Mouse (Mus musculus): ENCODE data around the gene Slc38a4. TPM values are rescaled to one million over a fixed set of nuclear protein-coding genes. Genes with fewer than 3 reads are reported as not detected.

The Slc38a4 gene
- polyA plus RNA-seq, 1 experiment from 2014 or later, result 4.1 TPM

DNA sequence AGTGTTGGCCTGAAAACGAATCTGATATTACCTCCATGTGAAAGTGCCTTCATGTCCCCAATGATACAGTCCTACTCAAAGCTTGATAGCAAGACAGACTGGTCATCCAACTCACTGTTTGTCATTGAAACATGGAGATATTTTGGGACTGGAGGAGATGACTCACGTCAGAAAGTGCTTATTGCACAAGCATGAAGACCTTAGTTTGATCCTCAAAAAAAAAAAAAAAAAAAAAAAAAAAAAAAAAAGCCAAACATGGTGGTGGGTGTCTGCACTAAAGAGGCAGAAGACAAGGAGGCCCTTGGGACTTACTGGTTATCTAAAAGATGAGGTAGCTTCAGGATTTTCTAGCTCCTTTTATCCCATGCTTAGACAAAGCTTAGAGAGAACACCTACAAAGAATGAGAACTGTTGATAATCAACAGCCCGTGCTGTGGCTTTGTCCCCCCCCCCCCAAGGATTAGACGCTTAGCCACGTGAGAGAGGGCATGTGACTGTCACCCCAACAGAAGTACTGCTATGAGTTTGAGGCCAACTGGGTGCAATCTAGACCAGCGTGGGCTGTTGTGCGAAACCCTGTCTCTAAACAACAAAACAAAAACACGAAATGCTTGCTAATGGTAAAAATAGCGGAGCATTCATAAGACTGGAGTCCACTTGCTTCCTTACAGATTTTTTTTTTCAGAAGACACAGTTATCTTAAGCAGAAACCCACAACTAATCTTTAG lies 26.5 kb downstream of the Slc38a4 start:
- Histone ChIP-seq H3K27me3 (ENCODE audit: control insufficient read depth, insufficient read depth, low read depth, low read length) (no peaks in the 10 kb centered on the region), H3K36me3 (ENCODE audit: control insufficient read depth, insufficient read depth, low read length) (no peaks in the 10 kb centered on the region), H3K4me3 (ENCODE audit: low read depth, low read length) (no peak overlapping the region), H3K4me1 (ENCODE audit: control insufficient read depth, insufficient read depth, low read length) (no peaks in the 10 kb centered on the region), H3K4me2 (ENCODE audit: low read length) (no peak overlapping the region), H3K9me3 (replicated peaks; ENCODE audit: control insufficient read depth, low read length, poor library complexity, severe bottlenecking) (no peaks in the 10 kb centered on the region), H3K27ac (ENCODE audit: low read length) (no peak overlapping the region), H3K9ac (ENCODE audit: low read depth, low read length) (no peak overlapping the region)
- WGBS, result 79% methylated on average over 9 of the region's 9 CpGs
- no peak for ATAC-seq

DNA sequence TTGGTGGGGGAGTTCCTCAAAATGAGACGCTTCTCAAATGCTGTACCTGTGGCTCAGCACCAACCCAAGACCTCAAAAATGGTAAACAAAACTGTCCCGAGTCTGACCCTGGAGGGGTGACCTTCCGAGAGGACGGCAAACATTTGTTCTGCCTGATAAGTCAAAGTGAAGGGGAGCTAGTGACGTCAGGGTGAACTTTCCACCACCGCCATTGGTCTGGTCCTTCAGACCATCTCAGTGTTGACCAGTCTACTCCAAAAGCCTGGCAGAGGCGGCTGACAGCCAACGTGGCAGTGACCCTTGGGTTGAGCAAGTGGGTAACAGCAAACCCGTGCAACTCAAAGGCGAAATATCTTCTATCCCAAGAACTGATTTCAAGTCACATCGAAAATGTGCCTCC lies 27.1 kb downstream of the Slc38a4 start:
- no peak overlapping the region for H3K27ac ChIP-seq (ENCODE audit: low read length)
- no peaks in the 10 kb centered on the region for H3K27me3 ChIP-seq (ENCODE audit: control insufficient read depth, insufficient read depth, low read depth, low read length)
- H3K9me3 ChIP-seq (replicated peaks; ENCODE audit: control insufficient read depth, low read length, poor library complexity, severe bottlenecking), result no peaks in the 10 kb centered on the region
- no peak overlapping the region for H3K4me2 ChIP-seq (ENCODE audit: low read length)
- no peak for ATAC-seq
- WGBS, result 85% methylated on average over 11 of the region's 11 CpGs
- no peak overlapping the region for H3K9ac ChIP-seq (ENCODE audit: low read depth, low read length)
- H3K36me3 ChIP-seq (ENCODE audit: control insufficient read depth, insufficient read depth, low read length), result no peaks in the 10 kb centered on the region
- no peaks in the 10 kb centered on the region for H3K4me1 ChIP-seq (ENCODE audit: control insufficient read depth, insufficient read depth, low read length)
- no peak overlapping the region for H3K4me3 ChIP-seq (ENCODE audit: low read depth, low read length)

DNA sequence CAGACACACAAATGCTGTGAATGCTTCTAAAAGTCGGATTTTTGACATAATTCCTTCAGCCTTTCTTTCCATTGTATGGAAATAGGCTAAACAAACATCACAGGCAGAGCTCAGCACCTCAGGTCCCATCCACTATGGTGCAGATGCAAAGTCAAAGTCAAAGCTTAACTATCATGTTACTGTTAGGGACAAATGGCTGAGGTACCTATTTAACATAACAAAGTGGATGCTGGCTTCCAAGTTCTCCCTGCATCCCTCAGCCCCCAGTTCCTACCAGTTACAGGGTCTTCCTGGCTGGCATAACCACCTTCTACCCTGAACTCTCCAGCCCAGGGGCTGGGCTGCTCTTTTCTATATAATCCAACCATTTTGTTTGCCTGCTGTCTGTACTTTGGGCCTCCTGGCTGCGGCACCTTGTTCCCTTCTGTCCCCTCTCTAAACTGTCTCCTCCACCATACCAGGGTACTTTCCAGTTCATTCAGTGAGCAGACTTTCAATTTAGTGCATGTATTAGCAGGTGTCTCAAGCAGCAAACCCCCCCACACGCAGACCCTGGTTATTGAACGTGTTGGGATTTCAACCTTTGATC lies 27.6 kb downstream of the Slc38a4 start:
- H3K4me1 ChIP-seq (ENCODE audit: control insufficient read depth, insufficient read depth, low read length), result no peaks in the 10 kb centered on the region
- no peaks in the 10 kb centered on the region for H3K36me3 ChIP-seq (ENCODE audit: control insufficient read depth, insufficient read depth, low read length)
- H3K27ac ChIP-seq (ENCODE audit: low read length), result no peak overlapping the region
- ATAC-seq, result no peak
- WGBS, result 51% methylated on average over 4 of the region's 4 CpGs
- no peak overlapping the region for H3K9ac ChIP-seq (ENCODE audit: low read depth, low read length)
- H3K27me3 ChIP-seq (ENCODE audit: control insufficient read depth, insufficient read depth, low read depth, low read length), result no peaks in the 10 kb centered on the region
- no peak overlapping the region for H3K4me2 ChIP-seq (ENCODE audit: low read length)
- no peak overlapping the region for H3K4me3 ChIP-seq (ENCODE audit: low read depth, low read length)
- no peaks in the 10 kb centered on the region for H3K9me3 ChIP-seq (replicated peaks; ENCODE audit: control insufficient read depth, low read length, poor library complexity, severe bottlenecking)

DNA sequence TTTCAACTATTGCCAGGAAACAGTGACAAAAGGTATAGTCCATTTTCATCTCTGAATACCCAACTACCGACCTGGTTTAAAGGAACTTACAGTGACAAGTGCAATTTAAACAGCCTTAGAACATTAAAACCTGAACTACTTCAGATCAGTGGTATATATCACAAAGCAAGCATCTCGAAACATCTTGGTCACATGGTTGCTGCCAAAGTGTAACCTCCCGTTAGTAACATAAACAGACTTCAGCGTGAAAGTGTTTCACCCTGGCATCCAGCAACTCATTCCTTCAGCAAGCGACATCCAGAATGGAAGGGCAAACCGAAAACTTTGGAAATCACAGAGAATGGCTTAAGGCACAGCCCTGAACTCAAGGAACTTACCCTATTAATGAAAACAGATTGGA lies 29.1 kb downstream of the Slc38a4 start:
- no peak overlapping the region for H3K9ac ChIP-seq (ENCODE audit: low read depth, low read length)
- H3K27ac ChIP-seq (ENCODE audit: low read length), result no peak overlapping the region
- H3K4me2 ChIP-seq (ENCODE audit: low read length), result no peak overlapping the region
- no peaks in the 10 kb centered on the region for H3K27me3 ChIP-seq (ENCODE audit: control insufficient read depth, insufficient read depth, low read depth, low read length)
- no peak for ATAC-seq
- WGBS, result 89% methylated on average over 6 of the region's 6 CpGs
- H3K4me3 ChIP-seq (ENCODE audit: low read depth, low read length), result no peak overlapping the region
- no peaks in the 10 kb centered on the region for H3K9me3 ChIP-seq (replicated peaks; ENCODE audit: control insufficient read depth, low read length, poor library complexity, severe bottlenecking)
- no peaks in the 10 kb centered on the region for H3K4me1 ChIP-seq (ENCODE audit: control insufficient read depth, insufficient read depth, low read length)
- no peaks in the 10 kb centered on the region for H3K36me3 ChIP-seq (ENCODE audit: control insufficient read depth, insufficient read depth, low read length)

DNA sequence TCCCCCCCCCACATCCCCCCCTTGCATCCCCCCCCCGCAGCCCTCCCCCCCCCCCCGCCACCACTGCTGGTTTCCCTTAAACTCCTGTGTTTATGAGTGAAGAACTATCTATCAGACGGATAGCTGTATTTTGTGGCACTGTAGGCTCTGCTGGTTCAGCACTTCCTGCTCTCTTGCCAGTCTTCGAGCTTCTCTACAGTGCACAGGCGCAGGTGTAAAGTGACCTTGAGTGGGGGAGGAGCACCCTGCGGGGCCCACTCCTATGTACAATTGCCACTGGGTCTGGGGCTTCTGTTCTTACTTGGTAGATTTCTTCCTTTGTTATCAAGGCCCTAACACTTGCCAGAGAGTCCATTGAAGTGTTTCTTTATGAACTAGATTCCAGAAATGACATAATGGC lies 33.0 kb downstream of the Slc38a4 start:
- Histone ChIP-seq H3K9me3 (replicated peaks; ENCODE audit: control insufficient read depth, low read length, poor library complexity, severe bottlenecking) (no peaks in the 10 kb centered on the region), H3K4me2 (ENCODE audit: low read length) (no peak overlapping the region), H3K36me3 (ENCODE audit: control insufficient read depth, insufficient read depth, low read length) (no peaks in the 10 kb centered on the region), H3K27me3 (ENCODE audit: control insufficient read depth, insufficient read depth, low read depth, low read length) (no peaks in the 10 kb centered on the region), H3K4me3 (ENCODE audit: low read depth, low read length) (no peak overlapping the region), H3K27ac (ENCODE audit: low read length) (no peak overlapping the region), H3K4me1 (ENCODE audit: control insufficient read depth, insufficient read depth, low read length) (no peaks in the 10 kb centered on the region), H3K9ac (ENCODE audit: low read depth, low read length) (no peak overlapping the region)
- WGBS, result 94% methylated on average over 4 of the region's 6 CpGs
- no peak for ATAC-seq

DNA sequence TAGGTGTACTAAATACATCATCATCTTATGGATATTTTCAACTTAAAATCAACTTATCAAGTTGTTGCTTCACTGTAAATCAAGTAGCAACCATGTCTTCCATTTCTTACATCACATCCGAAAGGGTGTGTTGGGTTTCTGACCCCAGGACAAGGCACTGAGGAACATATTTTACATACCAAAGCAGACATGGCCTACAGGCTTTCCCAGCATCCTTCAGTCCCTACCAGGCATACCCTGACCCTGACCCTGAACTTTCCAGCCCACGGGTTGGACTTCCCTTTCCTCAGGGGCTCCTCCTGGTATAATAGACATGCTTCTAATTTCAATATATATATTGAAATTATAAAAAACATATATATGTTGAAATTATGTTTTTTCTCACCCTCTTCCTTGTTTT lies 33.5 kb downstream of the Slc38a4 start:
- Histone ChIP-seq H3K27me3 (ENCODE audit: control insufficient read depth, insufficient read depth, low read depth, low read length) (no peaks in the 10 kb centered on the region), H3K4me1 (ENCODE audit: control insufficient read depth, insufficient read depth, low read length) (no peaks in the 10 kb centered on the region), H3K9me3 (replicated peaks; ENCODE audit: control insufficient read depth, low read length, poor library complexity, severe bottlenecking) (no peaks in the 10 kb centered on the region), H3K36me3 (ENCODE audit: control insufficient read depth, insufficient read depth, low read length) (no peaks in the 10 kb centered on the region), H3K27ac (ENCODE audit: low read length) (no peak overlapping the region), H3K4me2 (ENCODE audit: low read length) (no peak overlapping the region), H3K4me3 (ENCODE audit: low read depth, low read length) (no peak overlapping the region), H3K9ac (ENCODE audit: low read depth, low read length) (no peak overlapping the region)
- WGBS, result 97% methylated on average over 2 of the region's 2 CpGs
- ATAC-seq, result no peak

DNA sequence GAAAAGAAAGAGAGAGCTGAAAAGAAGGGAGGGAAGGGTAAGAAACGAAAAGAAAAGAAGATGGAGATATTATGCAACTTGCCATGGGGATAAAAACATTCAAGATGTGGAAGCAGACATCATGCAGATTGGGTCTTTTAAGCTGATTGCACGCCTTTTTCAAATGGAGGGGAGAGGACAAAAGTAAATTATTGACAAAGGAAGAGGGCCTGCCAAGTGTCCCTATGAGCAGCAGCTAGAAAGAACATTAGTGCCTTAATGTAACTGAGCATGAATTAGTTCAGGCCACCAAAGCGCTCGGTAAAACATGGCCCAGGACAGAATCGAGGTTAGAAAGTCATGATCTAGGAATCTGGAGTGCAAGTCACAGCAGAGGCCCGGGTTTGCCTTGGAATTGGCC lies 35.5 kb downstream of the Slc38a4 start:
- WGBS, result 79% methylated on average over 6 of the region's 6 CpGs
- Histone ChIP-seq H3K9me3 (replicated peaks; ENCODE audit: control insufficient read depth, low read length, poor library complexity, severe bottlenecking) (no peaks in the 10 kb centered on the region), H3K9ac (ENCODE audit: low read depth, low read length) (no peak overlapping the region)

DNA sequence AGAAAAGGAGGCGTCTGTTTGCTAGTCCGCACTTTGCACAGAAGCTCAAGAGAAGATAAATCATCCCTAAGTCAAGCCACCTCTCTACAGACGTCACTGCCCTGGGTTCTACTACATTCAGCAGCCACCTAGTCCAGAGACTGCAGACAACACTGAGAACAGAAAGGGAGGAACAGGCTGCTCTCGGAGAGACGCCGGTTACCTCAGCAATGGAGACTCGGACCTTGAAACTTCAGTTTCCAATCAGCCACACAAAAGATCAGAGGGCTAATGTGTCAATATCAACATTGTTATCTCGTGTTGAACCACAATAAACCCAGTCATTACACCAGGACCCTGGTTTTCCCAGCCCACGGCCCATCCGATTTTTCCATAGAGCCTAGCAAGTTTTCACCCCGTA lies 36.4 kb downstream of the Slc38a4 start:
- 90% methylated on average over 11 of the region's 11 CpGs for WGBS
- no peak for ATAC-seq
- Histone ChIP-seq H3K27ac (ENCODE audit: low read length) (no peak overlapping the region), H3K4me1 (ENCODE audit: control insufficient read depth, insufficient read depth, low read length) (no peaks in the 10 kb centered on the region), H3K36me3 (ENCODE audit: control insufficient read depth, insufficient read depth, low read length) (no peaks in the 10 kb centered on the region), H3K4me3 (ENCODE audit: low read depth, low read length) (no peak overlapping the region), H3K9ac (ENCODE audit: low read depth, low read length) (no peak overlapping the region), H3K4me2 (ENCODE audit: low read length) (no peak overlapping the region), H3K9me3 (replicated peaks; ENCODE audit: control insufficient read depth, low read length, poor library complexity, severe bottlenecking) (no peaks in the 10 kb centered on the region), H3K27me3 (ENCODE audit: control insufficient read depth, insufficient read depth, low read depth, low read length) (no peaks in the 10 kb centered on the region)

More for the DNA sequence above, 35.5 kb downstream of the Slc38a4 start:
- H3K27ac ChIP-seq (ENCODE audit: low read length), result no peak overlapping the region
- no peak overlapping the region for H3K4me2 ChIP-seq (ENCODE audit: low read length)
- ATAC-seq, result no peak
- no peaks in the 10 kb centered on the region for H3K4me1 ChIP-seq (ENCODE audit: control insufficient read depth, insufficient read depth, low read length)
- no peaks in the 10 kb centered on the region for H3K36me3 ChIP-seq (ENCODE audit: control insufficient read depth, insufficient read depth, low read length)
- H3K4me3 ChIP-seq (ENCODE audit: low read depth, low read length), result no peak overlapping the region
- no peaks in the 10 kb centered on the region for H3K27me3 ChIP-seq (ENCODE audit: control insufficient read depth, insufficient read depth, low read depth, low read length)

DNA sequence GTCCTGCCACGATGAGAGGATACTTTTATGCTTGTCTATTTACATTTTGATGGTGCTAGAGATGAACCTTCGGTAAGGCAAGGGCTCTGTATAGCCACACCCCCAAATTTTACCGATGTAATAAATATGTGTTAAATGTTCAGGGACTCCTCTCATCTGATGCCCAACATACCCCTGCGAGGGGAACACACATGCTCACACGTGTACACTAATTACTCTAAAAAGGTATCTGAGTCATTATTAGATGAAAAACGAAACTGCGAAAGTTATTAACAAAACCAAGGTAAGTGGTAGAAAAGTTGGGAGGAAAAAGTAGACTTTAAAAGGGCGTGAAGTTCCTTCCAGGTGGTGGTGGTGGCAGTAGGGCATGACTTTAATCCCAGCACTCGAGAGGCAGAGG lies 38.6 kb downstream of the Slc38a4 start:
- ATAC-seq, result no peak
- WGBS, result 93% methylated on average over 9 of the region's 9 CpGs
- Histone ChIP-seq H3K4me3 (ENCODE audit: low read depth, low read length) (no peak overlapping the region), H3K4me2 (ENCODE audit: low read length) (no peak overlapping the region), H3K9ac (ENCODE audit: low read depth, low read length) (no peak overlapping the region), H3K27ac (ENCODE audit: low read length) (no peak overlapping the region), H3K9me3 (replicated peaks; ENCODE audit: control insufficient read depth, low read length, poor library complexity, severe bottlenecking) (no peaks in the 10 kb centered on the region), H3K27me3 (ENCODE audit: control insufficient read depth, insufficient read depth, low read depth, low read length) (no peaks in the 10 kb centered on the region), H3K36me3 (ENCODE audit: control insufficient read depth, insufficient read depth, low read length) (no peaks in the 10 kb centered on the region), H3K4me1 (ENCODE audit: control insufficient read depth, insufficient read depth, low read length) (no peaks in the 10 kb centered on the region)

All from midbrain, embryonic 16.5 days (tissue).